Mouse (Mus musculus) neural tube, embryonic 15.5 days (tissue): ENCODE results near the gene Cant1. TPM values are rescaled to one million over a fixed set of nuclear protein-coding genes. Genes with fewer than 3 reads are reported as not detected.

ENCODE experiments used
- ATAC-seq: fragments of 200-750 bp; cut with Nextera tagmentation; 2 replicates; pipeline ENCODE4 v1.8.0; 2017; ENCODE audit warnings: mild to moderate bottlenecking, moderate TSS enrichment, moderate library complexity; ENCODE audit not compliant: low FRiP score
- H3K27ac ChIP-seq: fragments of 300-500 bp; sonication (generic); replicated peaks from 2 replicates; pipeline ENCODE4 v1.5.1; 2015; ENCODE audit warnings: mild to moderate bottlenecking, inconsistent platforms
- H3K27me3 ChIP-seq: fragments of 300-500 bp; sonication (generic); replicated peaks from 2 replicates; pipeline ENCODE4 v1.6.1; 2015; ENCODE audit warnings: inconsistent platforms
- H3K36me3 ChIP-seq: fragments of 300-500 bp; sonication (generic); 2 replicates; pipeline ENCODE4 v1.6.1; 2015; ENCODE audit warnings: inconsistent platforms
- H3K4me1 ChIP-seq: fragments of 300-500 bp; sonication (generic); 2 replicates; pipeline ENCODE4 v1.6.1; 2015; ENCODE audit warnings: inconsistent platforms
- H3K4me2 ChIP-seq: fragments of 300-500 bp; sonication (generic); 2 replicates; pipeline ENCODE4 v1.6.1; 2015; ENCODE audit warnings: inconsistent platforms, mild to moderate bottlenecking, moderate library complexity
- H3K4me3 ChIP-seq: fragments of 300-500 bp; sonication (generic); replicated peaks from 2 replicates; pipeline ENCODE4 v1.5.1; 2015; ENCODE audit warnings: mild to moderate bottlenecking, inconsistent platforms
- H3K9ac ChIP-seq: fragments of 300-500 bp; sonication (generic); replicated peaks from 2 replicates; pipeline ENCODE4 v1.6.1; 2015; ENCODE audit warnings: mild to moderate bottlenecking, inconsistent platforms
- H3K9me3 ChIP-seq: fragments of 300-500 bp; sonication (generic); replicated peaks from 2 replicates; pipeline ENCODE4 v1.6.1; 2016; ENCODE audit warnings: inconsistent platforms
- WGBS: fragments of 180-500 bp; shearing (Covaris S2); methylation state at CpG from one replicate; pipeline ENCODE4 v1.1.7; 2015; ENCODE audit warnings: mixed read lengths; 5-methylcytosine and 5-hydroxymethylcytosine counted together
- polyA plus RNA-seq: library from polyadenylated mRNA; unstranded; fragments of >200 nt; fragmentation: Nextera tagmentation; extraction: Ambion mirVana; gene quantifications from 2 replicates; pipeline ENCODE4 v1.2.1, GENCODE M21; 2015

Cant1 gene
- polyA plus RNA-seq, 1 experiment from 2014 or later: 29.4 TPM

- Histone ChIP-seq H3K9me3 (no peaks in the 10 kb centered on the region), H3K36me3 (no peaks in the 10 kb centered on the region), H3K4me3 (peak overlapping the region; percentile 32), H3K9ac (0 out of 2 replicates have a peak overlapping the region, but pooled peaks have one; percentile 28), H3K4me1 (peaks cover 56% of the 10 kb centered on the region), H3K4me2 (peak overlapping the region; percentile 55), H3K27me3 (no peaks in the 10 kb centered on the region; the same call in 1 of the 2 replicates), H3K27ac (no peak overlapping the region; the same call in 1 of the 2 replicates)
- 68% methylated on average over 8 of the region's 8 CpGs for WGBS
- ATAC-seq: no peak
Measured at GRCm38 (mm10) chr11:118428944-118429709, 10.2 kb upstream of the Cant1 start.

- H3K4me1 ChIP-seq: peaks cover 57% of the 10 kb centered on the region
- 9% methylated on average over 11 of the region's 11 CpGs for WGBS
- no peaks in the 10 kb centered on the region for H3K36me3 ChIP-seq
- no peak for ATAC-seq
- H3K27ac ChIP-seq: no peak overlapping the region
- no peaks in the 10 kb centered on the region; the same call in 1 of the 2 replicates for H3K27me3 ChIP-seq
- H3K4me3 ChIP-seq: peak overlapping the region; percentile 32
- peak overlapping the region; percentile 55 for H3K4me2 ChIP-seq
- H3K9ac ChIP-seq: peak overlapping the region; percentile 28; the same call in 1 of the 2 replicates
- H3K9me3 ChIP-seq: no peaks in the 10 kb centered on the region
Measured at GRCm38 (mm10) chr11:118428460-118428868, 9.6 kb upstream of the Cant1 start.

- peak within 1 kb of the TSS; percentile 28; the same call in 1 of the 2 replicates for H3K9ac ChIP-seq
- H3K4me1 ChIP-seq: peaks cover 56% of the 10 kb centered on the region
- no peaks in the 10 kb centered on the region; the same call in 1 of the 2 replicates for H3K27me3 ChIP-seq
- no peaks in the 10 kb centered on the region for H3K9me3 ChIP-seq
- peak within 1 kb of the TSS; percentile 32 for H3K4me3 ChIP-seq
- WGBS: 0% methylated on average over 8 of the region's 8 CpGs
- H3K27ac ChIP-seq: peak within 1 kb of the TSS; percentile 20; the same call in 1 of the 2 replicates
- 0 out of 2 replicates have a peak, but pooled peaks have one; percentile 35 for ATAC-seq
- no peaks in the 10 kb centered on the region for H3K36me3 ChIP-seq
- peak within 1 kb of the TSS; percentile 55 for H3K4me2 ChIP-seq
Measured at GRCm38 (mm10) chr11:118427986-118428385, 9.1 kb upstream of the Cant1 start, which contains the start of gene C1qtnf1. TSS of gene C1qtnf1 (plus strand) at chr11:118428203.

GRCm38 (mm10) chr11:118427266-118427779, 8.4 kb upstream of the Cant1 start:
- ATAC-seq: no peak

GRCm38 (mm10) chr11:118426765-118427164, 7.9 kb upstream of the Cant1 start:
- no peaks in the 10 kb centered on the region for H3K36me3 ChIP-seq
- no peak overlapping the region for H3K9ac ChIP-seq
- no peak for ATAC-seq
- H3K27me3 ChIP-seq: no peaks in the 10 kb centered on the region; the same call in 1 of the 2 replicates
- no peaks in the 10 kb centered on the region for H3K9me3 ChIP-seq
- H3K27ac ChIP-seq: no peak overlapping the region
- 79% methylated on average over 5 of the region's 5 CpGs for WGBS
- peaks cover 55% of the 10 kb centered on the region for H3K4me1 ChIP-seq
- H3K4me3 ChIP-seq: no peak overlapping the region
- no peak overlapping the region for H3K4me2 ChIP-seq

More at GRCm38 (mm10) chr11:118427266-118427779, 8.4 kb upstream of the Cant1 start:
- 0 out of 2 replicates have a peak overlapping the region, but pooled peaks have one; percentile 28 for H3K9ac ChIP-seq
- 0 out of 2 replicates have a peak overlapping the region, but pooled peaks have one; percentile 32 for H3K4me3 ChIP-seq
- WGBS: 73% methylated on average over 3 of the region's 3 CpGs
- H3K4me1 ChIP-seq: peaks cover 58% of the 10 kb centered on the region
- H3K27me3 ChIP-seq: no peaks in the 10 kb centered on the region; the same call in 1 of the 2 replicates
- peak overlapping the region; percentile 20; the same call in 1 of the 2 replicates for H3K27ac ChIP-seq
- H3K9me3 ChIP-seq: no peaks in the 10 kb centered on the region
- no peaks in the 10 kb centered on the region for H3K36me3 ChIP-seq
- H3K4me2 ChIP-seq: peak overlapping the region; percentile 55; the same call in 1 of the 2 replicates

GRCm38 (mm10) chr11:118424621-118425335, 5.9 kb upstream of the Cant1 start:
- no peak overlapping the region for H3K4me3 ChIP-seq
- no peaks in the 10 kb centered on the region; the same call in 1 of the 2 replicates for H3K27me3 ChIP-seq
- ATAC-seq: no peak
- no peak overlapping the region for H3K9ac ChIP-seq
- peaks cover 43% of the 10 kb centered on the region for H3K4me1 ChIP-seq
- H3K9me3 ChIP-seq: no peaks in the 10 kb centered on the region
- no peaks in the 10 kb centered on the region for H3K36me3 ChIP-seq
- 65% methylated on average over 13 of the region's 13 CpGs for WGBS
- H3K4me2 ChIP-seq: no peak overlapping the region
- no peak overlapping the region for H3K27ac ChIP-seq

GRCm38 (mm10) chr11:118423266-118423971, 4.5 kb upstream of the Cant1 start:
- ATAC-seq: no peak; the same call in 1 of the 2 replicates

GRCm38 (mm10) chr11:118420261-118420660, 1.4 kb upstream of the Cant1 start:
- H3K9ac ChIP-seq: no peak overlapping the region
- no peaks in the 10 kb centered on the region for H3K36me3 ChIP-seq
- H3K4me2 ChIP-seq: no peak overlapping the region
- H3K4me3 ChIP-seq: no peak overlapping the region
- no peaks in the 10 kb centered on the region for H3K9me3 ChIP-seq
- H3K4me1 ChIP-seq: peaks cover 55% of the 10 kb centered on the region
- H3K27ac ChIP-seq: no peak overlapping the region
- 85% methylated on average over 7 of the region's 7 CpGs for WGBS
- no peak for ATAC-seq
- no peaks in the 10 kb centered on the region for H3K27me3 ChIP-seq

More at GRCm38 (mm10) chr11:118423266-118423971, 4.5 kb upstream of the Cant1 start:
- no peaks in the 10 kb centered on the region for H3K9me3 ChIP-seq
- H3K4me2 ChIP-seq: peak overlapping the region; percentile 44
- H3K9ac ChIP-seq: peak overlapping the region; percentile 28; the same call in 1 of the 2 replicates
- no peaks in the 10 kb centered on the region; the same call in 1 of the 2 replicates for H3K27me3 ChIP-seq
- H3K27ac ChIP-seq: peak overlapping the region; percentile 70
- H3K4me1 ChIP-seq: peaks cover 38% of the 10 kb centered on the region
- H3K36me3 ChIP-seq: no peaks in the 10 kb centered on the region
- no peak overlapping the region for H3K4me3 ChIP-seq
- 6% methylated on average over 18 of the region's 18 CpGs for WGBS

GRCm38 (mm10) chr11:118418442-118418833, 448 bp downstream of the Cant1 start:
- Histone ChIP-seq H3K4me3 (peak overlapping the region; percentile 67), H3K4me2 (peak overlapping the region; percentile 85), H3K9ac (peak overlapping the region; percentile 75), H3K9me3 (no peaks in the 10 kb centered on the region), H3K27ac (peak overlapping the region; percentile 70), H3K27me3 (no peaks in the 10 kb centered on the region), H3K4me1 (peaks cover 45% of the 10 kb centered on the region), H3K36me3 (no peaks in the 10 kb centered on the region)
- WGBS: 2% methylated on average over 12 of the region's 12 CpGs
- ATAC-seq: peak; percentile 43

- WGBS: 95% methylated on average over 9 of the region's 9 CpGs
- H3K36me3 ChIP-seq: no peaks in the 10 kb centered on the region
- H3K27ac ChIP-seq: no peak overlapping the region
- peak overlapping the region; percentile 85 for H3K4me2 ChIP-seq
- H3K4me1 ChIP-seq: peaks cover 46% of the 10 kb centered on the region
- ATAC-seq: no peak
- H3K9me3 ChIP-seq: no peaks in the 10 kb centered on the region
- peak overlapping the region; percentile 75 for H3K9ac ChIP-seq
- H3K4me3 ChIP-seq: peak overlapping the region; percentile 67
- H3K27me3 ChIP-seq: no peaks in the 10 kb centered on the region
Measured at GRCm38 (mm10) chr11:118417496-118417895, 1.4 kb downstream of the Cant1 start.
